Mouse (Mus musculus): Measurements from ENCODE around the gene Brd7.

DNA sequence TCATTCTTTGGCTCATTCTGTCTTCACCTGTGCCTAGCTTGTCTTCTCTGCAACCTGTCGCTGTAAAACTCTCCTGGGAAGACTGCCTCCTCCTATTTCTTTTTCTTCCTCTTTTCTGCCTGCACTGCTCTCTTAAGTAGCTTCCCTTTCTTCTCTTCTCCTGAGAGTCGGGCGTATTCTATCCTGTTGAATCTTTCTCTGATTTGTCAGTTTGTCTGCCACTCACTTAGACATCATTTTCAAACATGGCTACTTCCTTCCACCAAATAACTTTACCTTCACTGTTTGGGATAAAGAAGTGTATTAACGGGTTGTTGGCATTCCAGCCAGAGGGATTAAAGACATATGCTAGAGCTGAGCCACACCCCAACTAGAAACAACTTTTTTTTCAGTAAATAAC lies 20.0 kb downstream of the Brd7 start:
- TF ChIP-seq CTCF (IDR thresholded peaks at IDR 0.05; ENCODE audit: low read depth, low read length) (no peak), EP300 (IDR thresholded peaks at IDR 0.05; ENCODE audit: insufficient read depth, low read depth, low read length) (no peak), POLR2A (IDR thresholded peaks at IDR 0.05; ENCODE audit: insufficient read depth, low read length) (no peak)

Data from ES-Bruce4 (cell line).